Mouse (Mus musculus): ENCODE results near the gene Gcnt4. TPM values are rescaled to one million over a fixed set of nuclear protein-coding genes. Genes with fewer than 3 reads are reported as not detected.
"Not testable (repeated sequence)": the region's sequence is repeated elsewhere in the genome, so short reads cannot be mapped to it uniquely, and the experiment has no call there.

Gene Gcnt4
- 0.36 and 0.40 TPM in 2 replicates for polyA plus RNA-seq (2015; fragmentation: Nextera tagmentation; extraction: Ambion mirVana)

DNA sequence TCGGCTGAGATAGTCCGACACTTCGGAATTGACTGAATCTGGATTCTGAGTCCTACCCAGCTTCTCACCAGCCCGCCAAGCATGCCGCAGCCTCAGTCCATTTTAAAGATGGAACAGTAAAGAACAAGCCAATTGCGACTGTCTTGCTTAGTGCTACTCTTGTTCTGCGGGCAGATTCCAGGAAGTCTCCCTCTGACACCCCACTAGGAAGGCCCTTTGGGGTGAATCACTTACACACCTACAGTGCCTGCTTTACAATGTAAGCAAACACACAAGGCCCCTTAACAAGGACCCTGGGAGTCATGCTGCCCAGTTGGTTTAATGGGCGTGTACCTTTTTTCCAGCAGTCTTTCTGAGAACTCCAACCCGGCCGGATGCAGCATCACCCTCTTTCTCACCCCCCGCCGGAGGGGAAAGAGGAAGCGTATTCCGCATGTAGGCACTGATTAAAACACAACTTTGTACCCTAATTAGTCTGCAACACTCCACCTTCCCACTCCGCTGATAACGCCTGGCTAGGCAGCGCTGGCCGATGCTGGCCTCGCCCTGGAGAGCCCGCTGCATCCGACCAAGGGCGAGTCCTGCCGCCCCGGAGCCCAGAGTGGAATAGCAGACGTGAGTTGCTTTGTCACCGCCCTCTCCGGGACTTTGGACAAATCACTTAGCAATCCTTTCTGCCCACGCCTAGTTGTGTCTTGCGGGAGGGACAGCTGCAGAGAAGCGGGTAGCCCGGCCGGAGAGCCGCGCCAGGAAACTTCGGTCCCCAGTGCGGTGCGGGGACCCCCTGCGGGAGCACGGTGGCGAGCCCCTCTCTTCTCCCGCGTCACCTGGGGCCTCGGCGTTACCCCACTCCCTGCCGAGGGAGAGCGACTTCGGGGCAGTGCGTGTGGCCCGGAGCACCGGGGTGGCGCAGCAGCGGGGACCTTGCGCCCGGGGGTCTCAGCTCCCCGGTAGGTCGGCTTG is at the start of gene Gcnt4:
Gene Gcnt4, plus strand, starts transcription at position 691 of the 963 bp plus-strand sequence.
- Histone ChIP-seq H3K27ac (no peak within 1 kb of the TSS), H3K27me3 (peaks cover 32% of the 10 kb centered on the region), H3K9ac (peak within 1 kb of the TSS; percentile 62), H3K36me3 (no peaks in the 10 kb centered on the region), H3K9me3 (no peaks in the 10 kb centered on the region), H3K4me3 (peak within 1 kb of the TSS; percentile 71), H3K4me1 (peaks cover 18% of the 10 kb centered on the region), H3K4me2 (peak within 1 kb of the TSS; percentile 99)
- 0 out of 2 replicates have a peak, but pooled peaks have one; percentile 50 for ATAC-seq (ENCODE audit: insufficient number of reproducible peaks, low FRiP score, low TSS enrichment, low read depth)
- 10% methylated on average over 55 of the region's 56 CpGs for WGBS

DNA sequence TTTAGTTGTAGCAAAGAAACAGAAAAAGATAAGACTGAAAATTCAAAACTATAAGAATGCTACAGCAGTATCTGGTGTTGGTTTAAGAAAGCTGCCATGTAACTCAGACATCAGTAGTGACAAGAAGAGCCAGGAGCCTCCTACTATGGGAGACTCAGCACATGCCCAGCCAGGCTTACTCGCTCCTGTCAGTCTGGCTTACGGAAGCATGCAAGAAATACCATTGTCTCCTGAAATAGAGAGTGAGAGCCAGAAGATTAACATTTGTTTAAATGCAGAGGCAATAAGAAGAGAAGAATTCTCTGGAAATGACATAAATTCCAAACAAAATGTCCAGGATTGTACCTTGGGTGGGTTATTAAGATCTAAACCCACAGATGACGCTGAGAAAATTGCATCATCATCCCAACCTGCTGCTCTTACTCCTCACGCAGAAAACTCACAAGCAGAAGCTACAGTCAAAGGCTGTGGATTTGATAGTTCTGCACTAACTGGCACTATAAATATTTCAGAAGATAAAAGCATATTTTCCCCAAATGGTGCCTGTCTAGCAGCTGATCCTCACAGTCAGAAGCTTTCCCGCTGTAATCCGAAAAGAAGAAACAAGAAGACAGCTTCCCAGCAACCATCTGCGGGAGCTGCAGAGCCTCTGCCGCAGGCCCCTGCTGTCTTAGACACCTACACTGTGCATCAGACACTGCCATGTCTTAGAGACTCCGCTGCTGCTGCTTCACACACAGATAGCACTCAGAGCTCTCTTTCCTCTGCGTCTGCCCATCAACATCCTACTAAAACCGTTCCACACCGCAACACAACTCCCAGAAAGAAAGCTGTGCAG is 46.0 kb upstream of the Gcnt4 start:
- no peak overlapping the region for H3K4me3 ChIP-seq
- H3K9ac ChIP-seq = no peak overlapping the region
- H3K4me2 ChIP-seq = no peak overlapping the region
- H3K36me3 ChIP-seq = no peaks in the 10 kb centered on the region
- WGBS = 77% methylated on average over 12 of the region's 12 CpGs
- no peak overlapping the region for H3K27ac ChIP-seq
- no peaks in the 10 kb centered on the region for H3K9me3 ChIP-seq
- no peaks in the 10 kb centered on the region for H3K4me1 ChIP-seq
- H3K27me3 ChIP-seq = no peaks in the 10 kb centered on the region
- ATAC-seq (ENCODE audit: insufficient number of reproducible peaks, low FRiP score, low TSS enrichment, low read depth) = no peak

GRCm38 (mm10) chr13:96884534-96884933 is 40.0 kb upstream of the Gcnt4 start:
- H3K27ac ChIP-seq = no peak overlapping the region
- no peak overlapping the region for H3K9ac ChIP-seq
- no peak overlapping the region for H3K4me2 ChIP-seq
- H3K4me3 ChIP-seq = no peak overlapping the region
- no peak for ATAC-seq (ENCODE audit: insufficient number of reproducible peaks, low FRiP score, low TSS enrichment, low read depth)
- no peaks in the 10 kb centered on the region for H3K9me3 ChIP-seq
- no peaks in the 10 kb centered on the region for H3K4me1 ChIP-seq
- H3K36me3 ChIP-seq = no peaks in the 10 kb centered on the region
- WGBS = 61% methylated on average over 1 of the region's 1 CpGs
- no peaks in the 10 kb centered on the region for H3K27me3 ChIP-seq

- Histone ChIP-seq H3K4me1 (no peaks in the 10 kb centered on the region), H3K27me3 (no peaks in the 10 kb centered on the region), H3K36me3 (no peaks in the 10 kb centered on the region), H3K4me3 (no peak overlapping the region), H3K9ac (no peak overlapping the region), H3K9me3 (no peaks in the 10 kb centered on the region), H3K27ac (no peak overlapping the region), H3K4me2 (no peak overlapping the region)
- WGBS = 39% methylated on average over 2 of the region's 2 CpGs
- no peak for ATAC-seq (ENCODE audit: insufficient number of reproducible peaks, low FRiP score, low TSS enrichment, low read depth)
These were observed 34.5 kb upstream of the Gcnt4 start for GRCm38 (mm10) chr13:96889985-96890384.

DNA sequence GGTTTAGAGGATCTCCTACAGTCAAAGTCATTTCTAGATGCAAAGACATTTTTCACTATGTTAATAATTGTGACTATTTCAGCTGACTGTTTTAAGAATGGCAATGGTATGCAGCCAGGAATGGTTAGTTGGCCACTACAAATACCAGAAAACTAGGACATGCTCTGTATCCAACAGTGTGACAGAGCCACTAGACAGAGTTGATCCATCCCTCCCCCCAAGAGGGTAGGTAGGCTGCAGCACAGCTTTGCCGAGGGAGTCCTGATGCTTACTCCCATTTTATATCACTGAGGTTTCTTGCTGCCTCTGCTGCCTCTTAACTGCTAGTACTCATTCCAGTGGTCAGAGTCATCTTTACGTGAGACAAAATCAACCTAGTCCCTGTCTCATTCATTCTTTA is 29.3 kb upstream of the Gcnt4 start:
- no peaks in the 10 kb centered on the region for H3K9me3 ChIP-seq
- H3K36me3 ChIP-seq = no peaks in the 10 kb centered on the region
- no peak for ATAC-seq (ENCODE audit: insufficient number of reproducible peaks, low FRiP score, low TSS enrichment, low read depth)
- H3K4me3 ChIP-seq = no peak overlapping the region
- WGBS = 75% methylated on average over 2 of the region's 2 CpGs
- H3K4me1 ChIP-seq = no peaks in the 10 kb centered on the region
- no peak overlapping the region for H3K4me2 ChIP-seq
- no peak overlapping the region for H3K27ac ChIP-seq
- no peak overlapping the region for H3K9ac ChIP-seq
- no peaks in the 10 kb centered on the region for H3K27me3 ChIP-seq

- H3K4me2 ChIP-seq = no peak overlapping the region
- no peaks in the 10 kb centered on the region for H3K4me1 ChIP-seq
- no peaks in the 10 kb centered on the region for H3K36me3 ChIP-seq
- H3K4me3 ChIP-seq = no peak overlapping the region
- WGBS = 60% methylated on average over 3 of the region's 3 CpGs
- H3K27ac ChIP-seq = no peak overlapping the region
- ATAC-seq (ENCODE audit: insufficient number of reproducible peaks, low FRiP score, low TSS enrichment, low read depth) = no peak
- H3K9me3 ChIP-seq = no peaks in the 10 kb centered on the region
- H3K9ac ChIP-seq = no peak overlapping the region
- no peaks in the 10 kb centered on the region for H3K27me3 ChIP-seq
These were observed 17.8 kb upstream of the Gcnt4 start for GRCm38 (mm10) chr13:96906717-96907116.

DNA sequence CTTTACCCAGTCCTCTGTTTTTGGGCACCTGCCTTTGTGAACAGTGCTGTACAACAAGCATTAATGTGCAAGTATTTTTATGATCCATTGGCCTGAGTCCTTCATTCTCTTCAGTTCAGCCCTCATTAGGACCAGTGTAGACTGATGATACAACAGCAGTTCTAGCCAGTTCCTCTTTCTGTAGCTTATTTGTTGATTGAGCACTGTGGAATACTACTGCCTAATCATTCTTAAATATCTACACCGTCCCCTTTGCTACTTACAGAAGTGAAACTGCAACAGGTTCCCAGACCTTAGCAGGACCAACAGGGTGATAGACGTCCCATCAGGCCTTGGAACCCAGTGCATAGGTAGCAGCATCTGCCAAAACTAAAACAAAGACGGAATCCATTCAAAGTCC is 13.3 kb upstream of the Gcnt4 start:
- WGBS = 81% methylated on average over 3 of the region's 3 CpGs
- no peak overlapping the region for H3K9ac ChIP-seq
- no peaks in the 10 kb centered on the region for H3K4me1 ChIP-seq
- H3K27me3 ChIP-seq = no peaks in the 10 kb centered on the region
- ATAC-seq (ENCODE audit: insufficient number of reproducible peaks, low FRiP score, low TSS enrichment, low read depth) = no peak
- H3K9me3 ChIP-seq = no peaks in the 10 kb centered on the region
- H3K4me2 ChIP-seq = no peak overlapping the region
- H3K36me3 ChIP-seq = no peaks in the 10 kb centered on the region
- no peak overlapping the region for H3K4me3 ChIP-seq
- no peak overlapping the region for H3K27ac ChIP-seq

DNA sequence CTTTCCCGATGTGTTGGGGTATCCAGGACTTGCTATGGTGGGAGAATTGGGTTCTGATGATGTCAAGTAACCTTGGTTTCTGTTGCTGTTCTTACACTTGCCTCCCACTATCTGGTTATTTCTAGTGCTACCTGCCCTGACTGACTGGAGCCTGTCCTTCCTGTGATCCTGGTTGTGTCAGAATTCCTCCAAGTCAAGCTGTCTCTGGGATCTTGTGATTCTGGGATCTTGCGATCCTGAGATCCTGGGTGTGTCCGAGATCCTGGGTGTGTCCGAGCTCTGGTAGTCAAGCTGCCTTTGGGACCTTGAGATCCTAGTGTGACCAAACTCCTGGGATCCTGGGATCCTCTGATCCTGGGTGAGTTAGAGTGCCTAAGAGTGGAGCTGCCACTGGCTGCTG is 1.4 kb upstream of the Gcnt4 start:
- ATAC-seq (ENCODE audit: insufficient number of reproducible peaks, low FRiP score, low TSS enrichment, low read depth); H3K9me3 ChIP-seq; H3K36me3 ChIP-seq; H3K9ac ChIP-seq; H3K4me2 ChIP-seq; H3K27ac ChIP-seq; H3K4me3 ChIP-seq: not testable (repeated sequence)
- peaks cover 32% of the 10 kb centered on the region for H3K27me3 ChIP-seq
- WGBS = 95% methylated on average over 4 of the region's 4 CpGs
- H3K4me1 ChIP-seq = peaks cover 18% of the 10 kb centered on the region

GRCm38 (mm10) chr13:96924985-96925745 is 676 bp downstream of the Gcnt4 start:
- Histone ChIP-seq H3K9me3 (no peaks in the 10 kb centered on the region), H3K36me3 (no peaks in the 10 kb centered on the region), H3K27ac (no peak overlapping the region), H3K27me3 (peaks cover 32% of the 10 kb centered on the region), H3K4me3 (peak overlapping the region; percentile 71), H3K9ac (peak overlapping the region; percentile 62), H3K4me1 (peaks cover 18% of the 10 kb centered on the region), H3K4me2 (peak overlapping the region; percentile 99)
- WGBS = under 1% methylated on average over 53 of the region's 53 CpGs
- 0 out of 2 replicates have a peak, but pooled peaks have one; percentile 21 for ATAC-seq (ENCODE audit: insufficient number of reproducible peaks, low FRiP score, low TSS enrichment, low read depth)

- no peak overlapping the region for H3K4me2 ChIP-seq
- H3K27ac ChIP-seq = no peak overlapping the region
- H3K4me3 ChIP-seq = no peak overlapping the region
- no peak overlapping the region for H3K9ac ChIP-seq
- WGBS = 35% methylated on average over 10 of the region's 10 CpGs
- H3K27me3 ChIP-seq = peaks cover 32% of the 10 kb centered on the region
- ATAC-seq (ENCODE audit: insufficient number of reproducible peaks, low FRiP score, low TSS enrichment, low read depth) = no peak
- H3K36me3 ChIP-seq = no peaks in the 10 kb centered on the region
- H3K9me3 ChIP-seq = no peaks in the 10 kb centered on the region
- H3K4me1 ChIP-seq = peaks cover 18% of the 10 kb centered on the region
These were observed 1.7 kb downstream of the Gcnt4 start for GRCm38 (mm10) chr13:96925991-96926725.

GRCm38 (mm10) chr13:96927781-96928180 is 3.3 kb downstream of the Gcnt4 start:
- H3K4me3 ChIP-seq = no peak overlapping the region
- H3K36me3 ChIP-seq = no peaks in the 10 kb centered on the region
- H3K4me1 ChIP-seq = peaks cover 18% of the 10 kb centered on the region
- H3K9ac ChIP-seq = no peak overlapping the region
- WGBS = 66% methylated on average over 1 of the region's 1 CpGs
- peaks cover 32% of the 10 kb centered on the region for H3K27me3 ChIP-seq
- no peak overlapping the region for H3K27ac ChIP-seq
- no peak overlapping the region for H3K4me2 ChIP-seq
- no peaks in the 10 kb centered on the region for H3K9me3 ChIP-seq
- ATAC-seq (ENCODE audit: insufficient number of reproducible peaks, low FRiP score, low TSS enrichment, low read depth) = no peak

Measured in limb, embryonic 15.5 days (tissue).